Mouse (Mus musculus) hindbrain, postnatal 0 days (tissue): Measurements from ENCODE around the gene Pno1. TPM values are rescaled to one million over a fixed set of nuclear protein-coding genes. Genes with fewer than 3 reads are reported as not detected.
A peak's percentile ranks its signal among the peaks of the same experiment; 100 is the strongest.

ENCODE experiments used
- ATAC-seq: fragments of 200-750 bp; cut with Nextera tagmentation; 2 replicates; pipeline ENCODE4 v1.8.0; 2017; ENCODE audit warnings: mild to moderate bottlenecking, moderate TSS enrichment, moderate library complexity
- DNase-seq: peaks from one replicate; pipeline ENCODE4 v3.0.0-alpha.2; 2015; ENCODE audit warnings: low spot score
- H3K27ac ChIP-seq: fragments of 300-500 bp; sonication (generic); 2 replicates; pipeline ENCODE4 v1.5.1; 2014; ENCODE audit warnings: mild to moderate bottlenecking
- H3K27me3 ChIP-seq: fragments of 300-500 bp; sonication (generic); 2 replicates; pipeline ENCODE4 v1.6.1; 2014; ENCODE audit warnings: low read length, mixed read lengths; ENCODE audit not compliant: insufficient read depth
- H3K36me3 ChIP-seq: fragments of 300-500 bp; sonication (generic); 2 replicates; pipeline ENCODE4 v1.6.1; 2014; ENCODE audit warnings: low read length, mixed read lengths; ENCODE audit not compliant: insufficient read depth
- H3K4me1 ChIP-seq: fragments of 300-500 bp; sonication (generic); 2 replicates; pipeline ENCODE4 v1.6.1; 2014; ENCODE audit warnings: antibody characterized with exemption, low read length, mixed read lengths; ENCODE audit not compliant: insufficient read depth
- H3K4me2 ChIP-seq: fragments of 300-500 bp; sonication (generic); 2 replicates; pipeline ENCODE4 v1.6.1; 2014; ENCODE audit warnings: low read depth, mild to moderate bottlenecking, low read length, moderate library complexity, mixed read lengths
- H3K4me3 ChIP-seq: fragments of 300-500 bp; sonication (generic); 2 replicates; pipeline ENCODE4 v1.5.1; 2014; ENCODE audit warnings: low read length
- H3K9ac ChIP-seq: fragments of 300-500 bp; sonication (generic); replicated peaks from 2 replicates; pipeline ENCODE4 v1.6.1; 2014; ENCODE audit warnings: mild to moderate bottlenecking, low read length, moderate library complexity, mixed read lengths
- H3K9me3 ChIP-seq: fragments of 300-500 bp; sonication (generic); 2 replicates; pipeline ENCODE4 v1.6.1; 2016; ENCODE audit warnings: low read length, mixed read lengths
- CTCF ChIP-seq: IDR thresholded peaks from 2 replicates; pipeline ENCODE4 v1.5.1; 2016; ENCODE audit warnings: antibody characterized with exemption, control low read depth, low read depth
- WGBS: fragments of 180-500 bp; shearing (Covaris S2); extraction: QIAGEN DNeasy Blood & Tissue Kit; methylation state at CpG from one replicate; pipeline ENCODE4 v1.1.7; 2014; 5-methylcytosine and 5-hydroxymethylcytosine counted together
- polyA plus RNA-seq: library from polyadenylated mRNA; unstranded; fragments of >200 nt; fragmentation: Nextera tagmentation; extraction: Ambion mirVana; gene quantifications from 2 replicates; pipeline ENCODE4 v1.2.1, GENCODE M21; 2015
- total RNA-seq: library from RNA; depleted of rRNA; stranded (reverse); fragments of >200 nt; gene quantifications from 2 replicates; pipeline ENCODE4 v1.2.3, GENCODE M21; 2014

Pno1 gene
- total and polyA plus RNA-seq, 2 experiments from 2014 or later = 25.0 to 56.4 TPM

GRCm38 (mm10) chr11:17181807-17182206 lies 29.6 kb downstream of the Pno1 start, which contains the start of gene Wdr92:
Gene Wdr92, plus strand, starts transcription at chr11:17182107.
- H3K4me2 ChIP-seq = no peak within 1 kb of the TSS
- ATAC-seq (no peak), DNase-seq (peak; percentile 6)
- H3K4me3 ChIP-seq = no peak within 1 kb of the TSS
- no peak for TF ChIP-seq CTCF
- H3K27ac ChIP-seq = no peak within 1 kb of the TSS
- 64% methylated on average over 3 of the region's 3 CpGs for WGBS
- H3K36me3 ChIP-seq = no peaks in the 10 kb centered on the region
- no peaks in the 10 kb centered on the region for H3K27me3 ChIP-seq
- H3K9me3 ChIP-seq = no peaks in the 10 kb centered on the region
- no peak within 1 kb of the TSS for H3K9ac ChIP-seq
- no peaks in the 10 kb centered on the region for H3K4me1 ChIP-seq

GRCm38 (mm10) chr11:17180753-17181152 lies 30.6 kb downstream of the Pno1 start:
- DNase-seq (no peak), ATAC-seq (no peak)
- H3K36me3 ChIP-seq = no peaks in the 10 kb centered on the region
- H3K27ac ChIP-seq = no peak overlapping the region
- 89% methylated on average over 3 of the region's 3 CpGs for WGBS
- no peaks in the 10 kb centered on the region for H3K27me3 ChIP-seq
- H3K4me3 ChIP-seq = no peak overlapping the region
- H3K9me3 ChIP-seq = no peaks in the 10 kb centered on the region
- H3K4me2 ChIP-seq = no peak overlapping the region
- no peak for TF ChIP-seq CTCF
- no peak overlapping the region for H3K9ac ChIP-seq
- no peaks in the 10 kb centered on the region for H3K4me1 ChIP-seq

GRCm38 (mm10) chr11:17176638-17177037 lies 34.7 kb downstream of the Pno1 start:
- DNase-seq (no peak), ATAC-seq (no peak)
- WGBS = 93% methylated on average over 1 of the region's 1 CpGs
- Histone ChIP-seq H3K4me3 (no peak overlapping the region), H3K4me1 (no peaks in the 10 kb centered on the region), H3K9ac (no peak overlapping the region), H3K36me3 (no peaks in the 10 kb centered on the region), H3K9me3 (no peaks in the 10 kb centered on the region), H3K4me2 (no peak overlapping the region), H3K27ac (no peak overlapping the region), H3K27me3 (no peaks in the 10 kb centered on the region)
- no peak for TF ChIP-seq CTCF

DNA sequence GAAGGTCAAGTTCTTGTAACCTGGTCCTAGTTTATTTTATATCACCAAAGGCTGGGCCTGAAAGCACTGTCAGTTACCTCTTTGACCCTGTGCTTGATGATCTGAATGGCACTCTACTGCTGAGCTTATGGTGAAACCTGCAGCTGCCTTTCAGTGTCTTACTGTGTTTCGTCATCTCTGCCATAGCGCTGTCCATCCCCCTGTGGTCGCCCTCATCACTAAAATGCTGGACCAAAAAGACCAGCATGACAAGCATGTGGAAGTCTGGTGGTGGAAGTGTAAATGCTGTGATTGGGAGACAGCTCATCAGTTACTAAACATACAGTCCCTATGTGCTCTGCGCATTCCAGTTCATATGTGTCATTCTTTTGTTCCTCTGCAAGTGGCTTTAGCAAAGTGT lies 39.1 kb downstream of the Pno1 start:
- H3K9ac ChIP-seq = no peak overlapping the region
- H3K4me1 ChIP-seq = no peaks in the 10 kb centered on the region
- H3K27me3 ChIP-seq = no peaks in the 10 kb centered on the region
- no peak for TF ChIP-seq CTCF
- H3K9me3 ChIP-seq = no peaks in the 10 kb centered on the region
- DNase-seq = no peak
- 95% methylated on average over 4 of the region's 4 CpGs for WGBS
- H3K4me2 ChIP-seq = no peak overlapping the region
- no peak for ATAC-seq
- H3K36me3 ChIP-seq = no peaks in the 10 kb centered on the region
- H3K4me3 ChIP-seq = no peak overlapping the region
- no peak overlapping the region for H3K27ac ChIP-seq

GRCm38 (mm10) chr11:17170938-17171729 lies 40.2 kb downstream of the Pno1 start:
- DNase-seq = no peak
- 100% methylated on average over 1 of the region's 1 CpGs for WGBS
- no peak overlapping the region for H3K9ac ChIP-seq
- no peaks in the 10 kb centered on the region for H3K27me3 ChIP-seq
- no peak overlapping the region for H3K4me3 ChIP-seq
- H3K4me2 ChIP-seq = no peak overlapping the region
- no peaks in the 10 kb centered on the region for H3K9me3 ChIP-seq
- no peak for TF ChIP-seq CTCF
- ATAC-seq = no peak
- peaks cover 4% of the 10 kb centered on the region; the same call in 1 of the 2 replicates for H3K4me1 ChIP-seq
- H3K27ac ChIP-seq = no peak overlapping the region
- H3K36me3 ChIP-seq = no peaks in the 10 kb centered on the region

GRCm38 (mm10) chr11:17169262-17169661 lies 42.1 kb downstream of the Pno1 start:
- Histone ChIP-seq H3K9me3 (no peaks in the 10 kb centered on the region), H3K4me3 (no peak overlapping the region), H3K4me1 (peaks cover 4% of the 10 kb centered on the region; the same call in 1 of the 2 replicates), H3K27me3 (no peaks in the 10 kb centered on the region), H3K36me3 (no peaks in the 10 kb centered on the region), H3K9ac (no peak overlapping the region), H3K4me2 (no peak overlapping the region), H3K27ac (no peak overlapping the region)
- TF ChIP-seq CTCF = no peak
- no peak for DNase-seq
- 94% methylated on average over 2 of the region's 2 CpGs for WGBS
- ATAC-seq = no peak

- Histone ChIP-seq H3K4me2 (no peak overlapping the region), H3K9ac (no peak overlapping the region), H3K27me3 (no peaks in the 10 kb centered on the region), H3K4me3 (no peak overlapping the region), H3K27ac (no peak overlapping the region), H3K9me3 (no peaks in the 10 kb centered on the region), H3K36me3 (no peaks in the 10 kb centered on the region), H3K4me1 (peaks cover 9% of the 10 kb centered on the region; the same call in 1 of the 2 replicates)
- TF ChIP-seq CTCF = no peak
- 83% methylated on average over 7 of the region's 7 CpGs for WGBS
- ATAC-seq = no peak
- DNase-seq = no peak
These were observed 44.7 kb downstream of the Pno1 start for GRCm38 (mm10) chr11:17166627-17167026.
